Mouse (Mus musculus) neural tube, embryonic 15.5 days (tissue): Measurements from ENCODE around the gene Cnot4. TPM values are rescaled to one million over a fixed set of nuclear protein-coding genes. Genes with fewer than 3 reads are reported as not detected.
"Not testable (repeated sequence)": the region's sequence is repeated elsewhere in the genome, so short reads cannot be mapped to it uniquely, and the experiment has no call there.

Experiments
- ATAC-seq: fragments of 200-750 bp; cut with Nextera tagmentation; 2 replicates; pipeline ENCODE4 v1.8.0; 2017; ENCODE audit warnings: mild to moderate bottlenecking, moderate TSS enrichment, moderate library complexity; ENCODE audit not compliant: low FRiP score
- H3K27ac ChIP-seq: fragments of 300-500 bp; sonication (generic); replicated peaks from 2 replicates; pipeline ENCODE4 v1.5.1; 2015; ENCODE audit warnings: mild to moderate bottlenecking, inconsistent platforms
- H3K27me3 ChIP-seq: fragments of 300-500 bp; sonication (generic); replicated peaks from 2 replicates; pipeline ENCODE4 v1.6.1; 2015; ENCODE audit warnings: inconsistent platforms
- H3K36me3 ChIP-seq: fragments of 300-500 bp; sonication (generic); 2 replicates; pipeline ENCODE4 v1.6.1; 2015; ENCODE audit warnings: inconsistent platforms
- H3K4me1 ChIP-seq: fragments of 300-500 bp; sonication (generic); 2 replicates; pipeline ENCODE4 v1.6.1; 2015; ENCODE audit warnings: inconsistent platforms
- H3K4me2 ChIP-seq: fragments of 300-500 bp; sonication (generic); 2 replicates; pipeline ENCODE4 v1.6.1; 2015; ENCODE audit warnings: inconsistent platforms, mild to moderate bottlenecking, moderate library complexity
- H3K4me3 ChIP-seq: fragments of 300-500 bp; sonication (generic); replicated peaks from 2 replicates; pipeline ENCODE4 v1.5.1; 2015; ENCODE audit warnings: mild to moderate bottlenecking, inconsistent platforms
- H3K9ac ChIP-seq: fragments of 300-500 bp; sonication (generic); replicated peaks from 2 replicates; pipeline ENCODE4 v1.6.1; 2015; ENCODE audit warnings: mild to moderate bottlenecking, inconsistent platforms
- H3K9me3 ChIP-seq: fragments of 300-500 bp; sonication (generic); replicated peaks from 2 replicates; pipeline ENCODE4 v1.6.1; 2016; ENCODE audit warnings: inconsistent platforms
- WGBS: fragments of 180-500 bp; shearing (Covaris S2); methylation state at CpG from one replicate; pipeline ENCODE4 v1.1.7; 2015; ENCODE audit warnings: mixed read lengths; 5-methylcytosine and 5-hydroxymethylcytosine counted together
- polyA plus RNA-seq: library from polyadenylated mRNA; unstranded; fragments of >200 nt; fragmentation: Nextera tagmentation; extraction: Ambion mirVana; gene quantifications from 2 replicates; pipeline ENCODE4 v1.2.1, GENCODE M21; 2015

Cnot4 gene
- 33.9 and 34.7 TPM in 2 replicates for polyA plus RNA-seq

DNA sequence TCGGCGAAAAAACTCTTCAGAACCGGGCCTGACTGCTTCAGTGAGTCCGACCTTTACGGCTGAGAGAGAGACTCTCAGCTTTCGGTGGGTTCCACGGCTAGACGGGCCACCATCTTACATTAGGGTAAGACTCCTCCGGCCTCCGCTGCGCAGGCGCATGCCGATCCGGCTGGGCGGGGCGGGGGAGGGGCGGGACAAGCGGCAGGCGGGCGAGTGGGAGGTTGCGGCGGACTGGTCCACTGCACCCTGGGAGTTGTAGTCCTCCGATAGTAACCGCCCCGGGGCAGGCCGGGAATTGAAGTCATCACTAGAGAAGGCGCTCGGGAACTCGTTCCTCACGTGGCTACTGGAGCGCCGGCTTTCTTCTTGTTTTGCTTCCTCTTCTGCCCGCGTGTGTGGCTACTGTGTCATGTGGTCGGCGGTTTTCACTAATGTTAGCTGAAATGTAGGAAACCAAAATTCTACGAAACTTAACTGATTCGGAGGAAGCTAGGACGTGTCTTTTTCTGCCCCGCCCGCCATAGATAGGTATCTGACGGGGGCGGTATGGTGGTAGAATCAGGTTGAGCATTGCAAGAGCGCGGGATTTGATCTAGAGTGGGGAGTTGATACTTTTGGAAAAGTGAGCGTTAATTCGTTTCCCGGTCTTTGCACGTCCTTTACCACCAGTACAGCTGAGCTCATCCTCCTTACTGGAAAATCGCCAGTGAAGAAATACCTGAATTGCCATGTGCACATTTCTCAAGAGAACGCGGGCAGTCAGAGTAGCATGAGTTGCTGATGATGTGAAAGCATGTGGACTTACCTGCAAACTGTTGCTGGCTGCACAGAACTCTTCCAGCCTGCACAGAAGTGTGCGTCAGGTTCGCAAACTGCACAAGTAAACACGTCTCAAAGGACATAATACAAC, at the start of gene Cnot4:
Gene Cnot4, minus strand, starts transcription at position 146 of the 910 bp plus-strand sequence.
- peaks cover 23% of the 10 kb centered on the region for H3K4me1 ChIP-seq
- peak within 1 kb of the TSS; percentile 91 for H3K27ac ChIP-seq
- peak; percentile 99 for ATAC-seq
- no peaks in the 10 kb centered on the region for H3K36me3 ChIP-seq
- peak within 1 kb of the TSS; percentile 74 for H3K9ac ChIP-seq
- H3K4me3 ChIP-seq, result peak within 1 kb of the TSS; percentile 83
- no peaks in the 10 kb centered on the region for H3K27me3 ChIP-seq
- H3K9me3 ChIP-seq, result no peaks in the 10 kb centered on the region
- WGBS, result under 1% methylated on average over 53 of the region's 55 CpGs
- H3K4me2 ChIP-seq, result peak within 1 kb of the TSS; percentile 87

DNA sequence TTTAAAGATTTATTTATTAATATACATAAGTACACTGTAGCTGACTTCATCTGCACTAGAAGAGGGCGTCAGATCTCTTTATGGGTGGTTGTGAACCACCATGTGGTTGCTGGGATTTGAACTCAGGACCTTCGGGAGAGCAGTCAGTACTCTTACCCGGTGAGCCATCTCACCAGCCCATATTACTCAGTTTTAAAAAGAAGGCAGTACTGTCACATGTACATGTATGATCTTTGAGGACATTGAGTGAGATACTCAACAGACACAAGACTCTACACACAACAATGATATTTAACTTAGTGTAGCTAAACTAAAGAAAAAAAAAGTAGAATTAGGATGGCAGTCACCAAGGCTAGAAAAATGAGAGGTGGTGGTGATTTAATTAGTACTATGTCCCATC, 45.8 kb upstream of the Cnot4 start:
- not testable (repeated sequence) for H3K4me1 ChIP-seq, H3K36me3 ChIP-seq, H3K4me2 ChIP-seq, H3K27ac ChIP-seq, H3K27me3 ChIP-seq, ATAC-seq, H3K9ac ChIP-seq, H3K9me3 ChIP-seq, H3K4me3 ChIP-seq
- 100% methylated on average over 3 of the region's 3 CpGs for WGBS

DNA sequence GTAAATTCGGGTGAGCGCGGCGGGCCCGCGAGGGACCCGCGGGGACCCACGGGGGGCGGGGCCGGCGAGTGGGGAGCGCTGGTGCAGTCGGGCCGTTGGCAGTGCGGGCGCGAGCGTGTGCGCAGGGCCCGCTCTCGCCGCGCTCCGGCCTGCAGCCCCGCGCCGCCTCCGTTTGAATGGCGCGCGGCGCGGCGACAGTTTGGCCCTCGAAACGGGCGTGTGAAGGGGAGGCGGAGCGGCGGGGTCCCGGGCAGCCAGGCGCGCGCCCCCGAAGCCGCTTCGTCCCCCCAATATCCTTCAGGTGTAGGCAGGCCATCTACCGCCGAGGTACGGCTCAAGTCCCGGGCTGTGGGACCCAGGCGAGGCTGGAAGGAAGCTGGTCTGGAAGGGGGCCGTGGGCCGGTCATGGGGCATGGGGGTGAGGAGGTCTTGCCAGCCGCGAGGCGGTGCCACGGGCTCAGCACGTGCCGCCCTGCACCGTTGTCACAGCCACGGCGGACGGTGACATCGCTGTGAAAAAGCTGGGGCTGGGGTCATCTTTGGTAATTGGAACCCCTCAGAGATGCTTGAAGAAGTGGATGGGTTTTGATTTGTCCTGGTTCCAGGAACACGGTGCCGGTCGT, 44.2 kb upstream of the Cnot4 start:
- ATAC-seq, result peak; percentile 87
- peaks cover 6% of the 10 kb centered on the region for H3K4me1 ChIP-seq
- H3K27me3 ChIP-seq, result no peaks in the 10 kb centered on the region
- H3K36me3 ChIP-seq, result no peaks in the 10 kb centered on the region
- peak overlapping the region; percentile 99 for H3K27ac ChIP-seq
- peak overlapping the region; percentile 92 for H3K4me3 ChIP-seq
- under 1% methylated on average over 59 of the region's 69 CpGs for WGBS
- peak overlapping the region; percentile 79 for H3K4me2 ChIP-seq
- H3K9me3 ChIP-seq, result no peaks in the 10 kb centered on the region
- H3K9ac ChIP-seq, result peak overlapping the region; percentile 77

DNA sequence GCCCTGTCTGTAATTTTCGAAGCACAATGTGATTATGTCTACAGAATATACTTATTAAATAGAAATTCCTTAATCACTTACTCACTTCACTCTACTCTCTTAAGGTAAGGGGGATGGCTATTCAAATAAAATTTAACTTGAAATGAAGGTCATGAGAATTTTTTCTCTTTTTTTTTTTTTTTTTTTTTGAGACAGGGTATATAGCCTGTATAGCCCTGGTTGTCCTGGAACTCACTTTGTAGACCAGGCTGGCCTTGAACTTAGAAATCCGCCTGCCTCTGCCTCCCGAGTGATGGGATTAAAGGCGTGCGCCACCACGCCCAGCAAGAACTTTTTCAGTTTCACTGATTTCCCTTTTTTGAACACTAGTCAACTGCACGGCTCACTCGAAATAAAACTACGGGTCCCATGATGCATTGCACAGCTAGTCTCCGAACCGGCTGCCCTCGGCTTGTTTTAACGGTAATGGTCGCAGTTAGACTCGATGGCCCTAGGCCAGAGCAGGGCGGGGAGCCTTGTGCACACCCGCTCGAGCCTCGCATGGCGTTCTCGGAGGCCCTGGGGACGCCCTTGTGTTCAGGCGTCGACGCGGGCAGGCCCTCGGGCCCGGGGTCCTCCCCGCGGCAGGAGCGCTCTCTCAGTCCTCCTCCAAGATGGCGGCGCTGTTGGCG, 43.6 kb upstream of the Cnot4 start, which contains the start of gene Nup205:
Gene Nup205, plus strand, starts transcription at position 443 of the 671 bp plus-strand sequence.
- 3% methylated on average over 34 of the region's 34 CpGs for WGBS

DNA sequence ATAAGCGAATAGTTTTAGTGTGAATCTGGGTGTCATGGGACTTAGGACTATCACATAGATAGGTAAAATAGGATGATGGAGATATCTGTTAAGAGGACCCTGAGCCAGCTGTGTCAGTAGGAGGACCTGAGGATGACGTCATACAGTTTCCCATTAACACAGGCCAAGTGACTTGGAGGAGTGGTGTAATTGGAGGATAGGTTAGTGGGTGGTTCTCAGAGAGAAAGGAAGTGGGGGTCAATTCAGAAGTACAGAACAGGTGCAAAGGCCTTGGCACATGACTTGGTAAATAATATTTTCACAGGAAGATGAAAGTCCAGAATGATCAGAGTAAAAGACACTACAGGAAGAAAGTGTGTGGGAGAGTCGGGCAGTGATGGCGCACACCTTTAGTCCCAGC, 39.7 kb upstream of the Cnot4 start:
- Histone ChIP-seq H3K9ac (no peak overlapping the region), H3K36me3 (no peaks in the 10 kb centered on the region), H3K4me2 (no peak overlapping the region), H3K4me1 (no peaks in the 10 kb centered on the region), H3K27me3 (no peaks in the 10 kb centered on the region), H3K27ac (no peak overlapping the region), H3K9me3 (no peaks in the 10 kb centered on the region), H3K4me3 (no peak overlapping the region)
- ATAC-seq, result no peak
- WGBS, result 81% methylated on average over 4 of the region's 4 CpGs

More for the DNA sequence above, 43.6 kb upstream of the Cnot4 start, which contains the start of gene Nup205:
- Histone ChIP-seq H3K27ac (peak within 1 kb of the TSS; percentile 99), H3K4me3 (peak within 1 kb of the TSS; percentile 92), H3K36me3 (no peaks in the 10 kb centered on the region), H3K9me3 (no peaks in the 10 kb centered on the region), H3K4me1 (peaks cover 6% of the 10 kb centered on the region), H3K4me2 (peak within 1 kb of the TSS; percentile 79), H3K27me3 (no peaks in the 10 kb centered on the region), H3K9ac (peak within 1 kb of the TSS; percentile 77)
- peak; percentile 95 for ATAC-seq

DNA sequence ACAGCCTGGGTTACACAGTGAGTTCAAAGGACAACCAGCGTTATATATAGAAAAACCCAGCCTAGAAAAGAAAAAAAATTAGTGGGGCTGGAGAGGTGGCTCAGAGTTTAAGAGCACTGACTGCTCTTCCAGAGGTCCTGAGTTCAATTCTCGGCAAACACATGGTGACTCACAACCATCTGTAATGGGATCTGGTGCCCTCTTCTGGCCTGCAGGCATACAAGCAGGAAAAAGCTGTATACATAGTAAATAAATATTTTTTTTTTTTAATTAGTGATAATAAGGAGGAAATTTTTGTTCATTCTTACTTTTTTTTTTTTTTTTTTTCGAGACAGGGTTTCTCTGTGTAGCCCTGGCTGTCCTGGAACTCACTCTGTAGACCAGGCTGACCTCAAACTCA, 38.5 kb upstream of the Cnot4 start:
- not testable (repeated sequence) for H3K4me3 ChIP-seq, H3K27ac ChIP-seq, H3K36me3 ChIP-seq, H3K4me1 ChIP-seq, H3K4me2 ChIP-seq, H3K27me3 ChIP-seq, H3K9me3 ChIP-seq, H3K9ac ChIP-seq, ATAC-seq
- 67% methylated on average over 3 of the region's 3 CpGs for WGBS

DNA sequence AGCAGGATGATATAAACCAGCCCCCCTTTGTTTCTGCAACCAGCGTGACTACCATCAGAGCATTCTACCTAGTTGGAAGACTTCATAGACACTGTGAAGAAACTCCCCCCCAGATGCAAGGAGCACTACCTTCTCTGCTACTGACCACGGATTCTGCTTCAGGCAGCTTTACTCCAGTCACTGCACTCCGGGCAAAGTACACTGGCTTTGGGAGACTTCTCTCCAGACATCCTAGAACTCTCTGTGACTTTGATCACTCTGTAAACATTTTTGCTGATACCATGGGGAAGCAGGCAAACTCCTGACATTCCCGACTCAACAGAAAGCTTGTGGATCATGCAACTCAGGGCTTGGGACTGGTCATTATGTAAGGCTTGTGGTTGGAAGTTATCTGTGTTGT, 35.7 kb upstream of the Cnot4 start:
- 79% methylated on average over 4 of the region's 4 CpGs for WGBS
- no peaks in the 10 kb centered on the region for H3K9me3 ChIP-seq
- H3K9ac ChIP-seq, result no peak overlapping the region
- no peaks in the 10 kb centered on the region for H3K27me3 ChIP-seq
- no peak overlapping the region for H3K27ac ChIP-seq
- no peak overlapping the region for H3K4me2 ChIP-seq
- no peaks in the 10 kb centered on the region for H3K4me1 ChIP-seq
- no peak overlapping the region for H3K4me3 ChIP-seq
- no peaks in the 10 kb centered on the region for H3K36me3 ChIP-seq
- ATAC-seq, result no peak

DNA sequence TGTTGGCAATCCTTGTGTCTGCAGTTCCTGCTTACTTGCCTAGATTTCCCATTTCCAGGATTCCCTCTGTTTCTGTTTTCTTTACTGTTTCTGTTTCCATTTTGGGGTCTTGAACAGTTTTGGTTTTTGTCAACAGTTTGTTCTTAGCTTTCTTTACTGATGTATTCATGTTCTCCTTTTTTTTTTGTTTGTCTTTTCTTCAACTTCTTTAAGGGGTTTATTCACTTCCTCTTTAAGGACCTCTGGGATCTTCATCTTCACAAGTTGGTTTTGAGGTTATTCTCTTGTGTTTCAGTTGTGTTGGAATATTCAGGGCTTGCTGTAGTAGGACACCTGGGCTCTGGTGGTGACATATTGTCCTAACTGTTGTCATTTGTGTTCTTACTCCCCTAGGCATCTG, 21.0 kb upstream of the Cnot4 start:
- H3K27me3 ChIP-seq, result no peaks in the 10 kb centered on the region
- H3K9me3 ChIP-seq, result no peaks in the 10 kb centered on the region
- H3K4me2 ChIP-seq, result no peak overlapping the region
- no peaks in the 10 kb centered on the region for H3K4me1 ChIP-seq
- ATAC-seq, result no peak
- no peak overlapping the region for H3K27ac ChIP-seq
- no peaks in the 10 kb centered on the region for H3K36me3 ChIP-seq
- H3K4me3 ChIP-seq, result no peak overlapping the region
- no peak overlapping the region for H3K9ac ChIP-seq

DNA sequence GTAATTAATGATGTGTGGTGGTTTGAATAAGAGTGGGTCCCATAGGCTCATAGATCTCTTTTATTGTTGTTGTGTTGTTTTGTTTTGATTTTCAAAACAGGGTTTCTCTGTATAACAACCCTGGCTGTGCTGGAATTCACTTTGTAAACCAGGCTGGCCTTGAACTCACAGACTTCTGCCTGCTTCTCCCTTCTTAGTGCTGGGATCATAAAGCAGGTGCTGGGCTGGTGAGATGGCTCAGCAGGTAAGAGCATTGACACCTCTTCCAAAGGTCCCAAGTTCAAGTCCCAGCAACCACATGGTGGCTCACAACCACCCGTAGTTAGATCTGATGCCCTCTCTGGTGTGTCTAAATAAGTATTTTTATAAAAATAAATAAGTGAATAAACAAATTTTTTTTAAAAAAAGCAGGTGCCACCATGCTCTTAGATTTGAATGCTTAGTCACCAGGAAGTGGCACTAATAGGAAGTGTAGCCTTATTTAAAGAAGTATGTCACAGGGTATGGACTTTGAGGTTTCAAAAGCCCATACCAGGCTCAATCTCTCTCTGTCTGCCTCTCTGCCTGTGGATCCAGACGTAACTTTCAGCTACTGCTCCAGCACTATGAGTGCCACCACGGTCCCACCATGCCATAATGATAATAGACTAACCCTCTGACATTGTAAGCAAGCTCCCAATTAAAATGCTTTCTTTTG, 14.3 kb upstream of the Cnot4 start:
- H3K4me2 ChIP-seq, result no peak overlapping the region
- no peak overlapping the region for H3K27ac ChIP-seq
- no peak overlapping the region for H3K9ac ChIP-seq
- no peaks in the 10 kb centered on the region for H3K36me3 ChIP-seq
- ATAC-seq, result no peak
- no peaks in the 10 kb centered on the region for H3K9me3 ChIP-seq
- no peaks in the 10 kb centered on the region for H3K4me1 ChIP-seq
- no peaks in the 10 kb centered on the region for H3K27me3 ChIP-seq
- WGBS, result 89% methylated on average over 3 of the region's 3 CpGs
- H3K4me3 ChIP-seq, result no peak overlapping the region

DNA sequence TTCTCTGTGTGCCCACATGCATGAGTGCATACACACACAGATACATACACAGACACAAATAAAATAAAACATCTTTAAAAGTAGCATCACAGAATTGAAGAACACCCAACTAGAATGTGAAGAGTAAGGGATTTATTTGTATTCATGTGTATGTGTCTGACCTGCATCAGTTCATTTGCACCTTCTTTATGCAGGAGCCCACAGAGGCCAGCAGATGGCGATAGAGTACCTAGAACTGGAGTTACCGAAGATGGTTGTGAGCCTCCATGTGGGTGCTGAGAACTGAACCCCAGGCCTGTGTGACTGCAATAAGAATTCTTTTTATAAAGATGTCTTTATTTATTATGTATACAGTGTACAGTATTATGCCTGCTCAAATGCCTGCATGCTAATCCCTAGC, 12.0 kb upstream of the Cnot4 start:
- WGBS, result 89% methylated on average over 2 of the region's 2 CpGs
- H3K9me3 ChIP-seq, result no peaks in the 10 kb centered on the region
- H3K4me1 ChIP-seq, result no peaks in the 10 kb centered on the region
- no peak overlapping the region for H3K9ac ChIP-seq
- H3K27ac ChIP-seq, result no peak overlapping the region
- H3K4me2 ChIP-seq, result no peak overlapping the region
- no peak for ATAC-seq
- no peaks in the 10 kb centered on the region for H3K27me3 ChIP-seq
- H3K4me3 ChIP-seq, result no peak overlapping the region
- no peaks in the 10 kb centered on the region for H3K36me3 ChIP-seq

DNA sequence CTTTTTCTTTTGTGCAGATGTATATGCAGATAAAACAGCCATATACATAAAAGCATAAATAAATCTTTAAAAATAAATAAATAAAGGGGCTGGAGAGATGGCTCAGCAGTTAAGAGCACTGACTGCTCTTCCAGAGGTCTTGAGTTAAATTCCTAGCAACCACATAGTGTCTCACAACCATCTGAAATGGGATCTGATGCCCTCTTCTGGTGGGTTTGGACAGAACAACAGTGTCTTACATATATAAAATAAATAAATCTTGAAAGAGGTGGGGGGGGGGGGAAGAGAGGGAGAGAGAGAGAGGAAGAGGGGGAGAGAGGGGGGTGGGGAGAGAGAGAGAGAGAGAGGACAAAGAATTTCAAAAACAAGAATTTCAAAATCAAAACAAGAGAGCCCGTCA, 6.8 kb upstream of the Cnot4 start:
- Histone ChIP-seq H3K4me1 (no peaks in the 10 kb centered on the region), H3K27me3 (no peaks in the 10 kb centered on the region), H3K9ac (no peak overlapping the region), H3K36me3 (no peaks in the 10 kb centered on the region), H3K9me3 (no peaks in the 10 kb centered on the region), H3K27ac (no peak overlapping the region), H3K4me2 (no peak overlapping the region), H3K4me3 (no peak overlapping the region)
- whole genome bisulfite sequencing, result 88% methylated on average over 1 of the region's 1 CpGs
- ATAC-seq, result no peak
